Mouse (Mus musculus): ENCODE measurements around the gene Kctd21. TPM values are rescaled to one million over a fixed set of nuclear protein-coding genes. Genes with fewer than 3 reads are reported as not detected.

Kctd21 gene
- polyA plus RNA-seq (2014; fragmentation: Nextera tagmentation; extraction: Ambion mirVana) = 2.2 and 4.6 TPM in 2 replicates

- Histone ChIP-seq H3K36me3 (ENCODE audit: control insufficient read depth, insufficient read depth, low read length) (no peaks in the 10 kb centered on the region), H3K27ac (ENCODE audit: low read depth, low read length) (no peak within 1 kb of the TSS), H3K4me1 (ENCODE audit: control insufficient read depth, insufficient read depth, low read length) (peaks cover 14% of the 10 kb centered on the region), H3K4me3 (ENCODE audit: low read length) (peak within 1 kb of the TSS; percentile 86), H3K9ac (ENCODE audit: low read depth, low read length) (peak within 1 kb of the TSS; percentile 67), H3K9me3 (ENCODE audit: control insufficient read depth, low read length) (no peaks in the 10 kb centered on the region), H3K4me2 (replicated peaks; ENCODE audit: low read depth, low read length) (peak within 1 kb of the TSS; percentile 78), H3K27me3 (ENCODE audit: control insufficient read depth, insufficient read depth, low read length) (peaks cover 6% of the 10 kb centered on the region; the same call in 1 of the 2 replicates)
- peak; percentile 98 for ATAC-seq (ENCODE audit: low FRiP score, low TSS enrichment)
- WGBS = 1% methylated on average over 62 of the region's 68 CpGs
Measured at GRCm38 (mm10) chr7:97331726-97332666, at the start of gene Kctd21, which contains the start of gene Usp35. Kctd21 (plus strand) TSS chr7:97332327. Usp35 (minus strand) TSS chr7:97332020.

DNA sequence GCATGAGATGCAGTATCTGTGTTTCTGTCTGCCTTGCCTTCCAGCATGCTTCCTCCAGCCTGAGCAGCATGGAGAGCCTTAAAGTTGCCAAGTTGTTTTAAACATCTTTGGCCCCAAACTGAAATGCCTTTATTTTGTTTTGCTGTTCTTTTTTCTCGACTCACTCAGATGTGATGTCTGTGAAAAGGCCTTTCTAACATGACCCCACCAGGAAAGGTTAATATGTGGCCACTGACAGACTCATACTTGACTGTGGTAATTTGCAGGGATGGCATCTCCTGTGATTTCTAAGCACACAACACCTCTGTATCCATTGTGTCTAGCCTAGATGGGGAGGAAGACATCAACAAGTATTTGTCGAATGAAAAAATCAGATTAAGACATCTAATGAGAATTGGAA, 35.1 kb upstream of the Kctd21 start:
- 53% methylated on average over 2 of the region's 2 CpGs for WGBS
- Histone ChIP-seq H3K9ac (ENCODE audit: low read depth, low read length) (no peak overlapping the region), H3K4me1 (ENCODE audit: control insufficient read depth, insufficient read depth, low read length) (no peaks in the 10 kb centered on the region), H3K4me3 (ENCODE audit: low read length) (no peak overlapping the region), H3K27ac (ENCODE audit: low read depth, low read length) (no peak overlapping the region), H3K36me3 (ENCODE audit: control insufficient read depth, insufficient read depth, low read length) (peaks cover 27% of the 10 kb centered on the region), H3K27me3 (ENCODE audit: control insufficient read depth, insufficient read depth, low read length) (no peaks in the 10 kb centered on the region), H3K9me3 (ENCODE audit: control insufficient read depth, low read length) (no peaks in the 10 kb centered on the region), H3K4me2 (replicated peaks; ENCODE audit: low read depth, low read length) (no peak overlapping the region)
- no peak for ATAC-seq (ENCODE audit: low FRiP score, low TSS enrichment)

DNA sequence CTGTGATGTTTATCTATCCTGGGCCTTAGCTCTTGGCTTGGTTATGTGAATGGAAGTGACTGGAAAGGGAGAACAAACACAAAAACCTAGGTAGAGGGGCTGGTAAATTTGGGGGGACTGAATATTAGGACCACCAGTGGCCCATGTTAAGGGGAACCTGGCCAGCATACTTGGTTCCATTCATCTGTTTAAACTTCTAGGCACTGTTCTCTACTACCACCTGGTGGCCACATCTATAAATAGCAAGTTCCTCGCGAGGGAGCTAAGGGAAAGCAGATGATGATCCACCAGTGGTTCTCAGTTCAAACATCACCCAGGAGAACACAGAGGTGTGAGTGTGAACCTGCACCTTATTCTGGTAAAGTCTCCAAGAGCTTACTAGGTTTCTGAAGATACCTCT, 34.7 kb upstream of the Kctd21 start:
- H3K4me2 ChIP-seq (replicated peaks; ENCODE audit: low read depth, low read length) = no peak overlapping the region
- ATAC-seq (ENCODE audit: low FRiP score, low TSS enrichment) = no peak
- no peaks in the 10 kb centered on the region for H3K4me1 ChIP-seq (ENCODE audit: control insufficient read depth, insufficient read depth, low read length)
- no peaks in the 10 kb centered on the region for H3K9me3 ChIP-seq (ENCODE audit: control insufficient read depth, low read length)
- H3K36me3 ChIP-seq (ENCODE audit: control insufficient read depth, insufficient read depth, low read length) = peaks cover 32% of the 10 kb centered on the region
- 0% methylated on average over 2 of the region's 2 CpGs for WGBS
- H3K27me3 ChIP-seq (ENCODE audit: control insufficient read depth, insufficient read depth, low read length) = no peaks in the 10 kb centered on the region
- no peak overlapping the region for H3K27ac ChIP-seq (ENCODE audit: low read depth, low read length)
- H3K9ac ChIP-seq (ENCODE audit: low read depth, low read length) = no peak overlapping the region
- H3K4me3 ChIP-seq (ENCODE audit: low read length) = no peak overlapping the region

- H3K4me1 ChIP-seq (ENCODE audit: control insufficient read depth, insufficient read depth, low read length) = no peaks in the 10 kb centered on the region
- ATAC-seq (ENCODE audit: low FRiP score, low TSS enrichment) = no peak
- no peak overlapping the region for H3K9ac ChIP-seq (ENCODE audit: low read depth, low read length)
- H3K27me3 ChIP-seq (ENCODE audit: control insufficient read depth, insufficient read depth, low read length) = no peaks in the 10 kb centered on the region
- no peak overlapping the region for H3K27ac ChIP-seq (ENCODE audit: low read depth, low read length)
- H3K4me3 ChIP-seq (ENCODE audit: low read length) = no peak overlapping the region
- no peak overlapping the region for H3K4me2 ChIP-seq (replicated peaks; ENCODE audit: low read depth, low read length)
- WGBS = 97% methylated on average over 2 of the region's 2 CpGs
- peaks cover 40% of the 10 kb centered on the region for H3K36me3 ChIP-seq (ENCODE audit: control insufficient read depth, insufficient read depth, low read length)
- H3K9me3 ChIP-seq (ENCODE audit: control insufficient read depth, low read length) = no peaks in the 10 kb centered on the region
Measured at GRCm38 (mm10) chr7:97298279-97298678, 33.8 kb upstream of the Kctd21 start.

DNA sequence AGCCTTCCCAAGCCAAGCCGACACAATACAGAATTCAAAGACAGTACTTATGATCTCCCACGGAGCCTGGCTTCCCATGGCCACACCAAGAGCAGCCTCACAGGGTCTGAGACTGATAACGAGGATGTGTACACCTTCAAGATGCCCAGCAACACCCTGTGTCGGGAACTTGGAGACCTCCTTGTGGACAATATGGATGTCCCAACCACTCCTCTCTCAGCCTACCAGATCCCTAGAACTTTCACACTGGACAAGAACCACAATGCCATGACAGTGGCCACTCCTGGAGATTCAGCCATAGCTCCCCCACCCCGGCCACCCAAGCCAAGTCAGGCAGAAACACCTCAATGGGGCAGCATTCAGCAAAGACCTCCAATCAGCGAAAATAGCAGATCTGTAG, 33.2 kb upstream of the Kctd21 start:
- Histone ChIP-seq H3K4me1 (ENCODE audit: control insufficient read depth, insufficient read depth, low read length) (no peaks in the 10 kb centered on the region), H3K4me3 (ENCODE audit: low read length) (no peak overlapping the region), H3K9me3 (ENCODE audit: control insufficient read depth, low read length) (no peaks in the 10 kb centered on the region), H3K27me3 (ENCODE audit: control insufficient read depth, insufficient read depth, low read length) (no peaks in the 10 kb centered on the region), H3K4me2 (replicated peaks; ENCODE audit: low read depth, low read length) (no peak overlapping the region), H3K9ac (ENCODE audit: low read depth, low read length) (no peak overlapping the region), H3K27ac (ENCODE audit: low read depth, low read length) (no peak overlapping the region), H3K36me3 (ENCODE audit: control insufficient read depth, insufficient read depth, low read length) (peaks cover 46% of the 10 kb centered on the region)
- 80% methylated on average over 6 of the region's 6 CpGs for WGBS
- no peak for ATAC-seq (ENCODE audit: low FRiP score, low TSS enrichment)

- Histone ChIP-seq H3K27me3 (ENCODE audit: control insufficient read depth, insufficient read depth, low read length) (no peaks in the 10 kb centered on the region), H3K27ac (ENCODE audit: low read depth, low read length) (no peak overlapping the region), H3K4me2 (replicated peaks; ENCODE audit: low read depth, low read length) (no peak overlapping the region), H3K4me3 (ENCODE audit: low read length) (no peak overlapping the region), H3K9ac (ENCODE audit: low read depth, low read length) (no peak overlapping the region), H3K36me3 (ENCODE audit: control insufficient read depth, insufficient read depth, low read length) (peaks cover 63% of the 10 kb centered on the region), H3K4me1 (ENCODE audit: control insufficient read depth, insufficient read depth, low read length) (no peaks in the 10 kb centered on the region), H3K9me3 (ENCODE audit: control insufficient read depth, low read length) (no peaks in the 10 kb centered on the region)
- 93% methylated on average over 2 of the region's 2 CpGs for WGBS
- no peak for ATAC-seq (ENCODE audit: low FRiP score, low TSS enrichment)
Measured at GRCm38 (mm10) chr7:97300914-97301313, 31.2 kb upstream of the Kctd21 start.

GRCm38 (mm10) chr7:97301321-97301720, 30.8 kb upstream of the Kctd21 start:
- Histone ChIP-seq H3K4me3 (ENCODE audit: low read length) (no peak overlapping the region), H3K27me3 (ENCODE audit: control insufficient read depth, insufficient read depth, low read length) (no peaks in the 10 kb centered on the region), H3K4me1 (ENCODE audit: control insufficient read depth, insufficient read depth, low read length) (no peaks in the 10 kb centered on the region), H3K4me2 (replicated peaks; ENCODE audit: low read depth, low read length) (no peak overlapping the region), H3K36me3 (ENCODE audit: control insufficient read depth, insufficient read depth, low read length) (peaks cover 65% of the 10 kb centered on the region), H3K27ac (ENCODE audit: low read depth, low read length) (no peak overlapping the region), H3K9me3 (ENCODE audit: control insufficient read depth, low read length) (no peaks in the 10 kb centered on the region), H3K9ac (ENCODE audit: low read depth, low read length) (no peak overlapping the region)
- no peak for ATAC-seq (ENCODE audit: low FRiP score, low TSS enrichment)
- 88% methylated on average over 8 of the region's 8 CpGs for WGBS

DNA sequence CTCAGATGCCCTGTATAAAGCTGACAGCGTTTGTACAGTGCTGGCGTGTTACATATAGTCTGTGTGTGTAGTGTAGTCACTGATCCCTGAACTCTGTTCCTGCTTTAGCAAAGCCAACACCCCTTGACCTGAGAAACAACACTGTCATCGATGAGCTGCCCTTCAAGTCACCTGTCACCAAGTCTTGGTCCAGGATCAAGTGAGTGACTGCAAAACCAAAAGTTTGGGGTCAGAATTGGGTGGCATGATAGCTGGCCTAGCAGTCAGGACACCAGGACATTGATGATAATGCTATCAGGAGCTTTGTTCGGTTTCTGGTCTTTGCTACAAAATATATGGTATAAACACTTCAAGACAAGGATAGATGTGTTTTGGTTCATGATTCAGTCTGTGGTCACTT, 29.9 kb upstream of the Kctd21 start:
- no peaks in the 10 kb centered on the region for H3K9me3 ChIP-seq (ENCODE audit: control insufficient read depth, low read length)
- no peaks in the 10 kb centered on the region for H3K27me3 ChIP-seq (ENCODE audit: control insufficient read depth, insufficient read depth, low read length)
- 88% methylated on average over 4 of the region's 4 CpGs for WGBS
- H3K4me3 ChIP-seq (ENCODE audit: low read length) = no peak overlapping the region
- H3K4me1 ChIP-seq (ENCODE audit: control insufficient read depth, insufficient read depth, low read length) = no peaks in the 10 kb centered on the region
- no peak for ATAC-seq (ENCODE audit: low FRiP score, low TSS enrichment)
- no peak overlapping the region for H3K4me2 ChIP-seq (replicated peaks; ENCODE audit: low read depth, low read length)
- peaks cover 74% of the 10 kb centered on the region for H3K36me3 ChIP-seq (ENCODE audit: control insufficient read depth, insufficient read depth, low read length)
- H3K27ac ChIP-seq (ENCODE audit: low read depth, low read length) = no peak overlapping the region
- H3K9ac ChIP-seq (ENCODE audit: low read depth, low read length) = no peak overlapping the region

GRCm38 (mm10) chr7:97302876-97303275, 29.3 kb upstream of the Kctd21 start:
- H3K9ac ChIP-seq (ENCODE audit: low read depth, low read length) = no peak overlapping the region
- H3K4me2 ChIP-seq (replicated peaks; ENCODE audit: low read depth, low read length) = no peak overlapping the region
- H3K27ac ChIP-seq (ENCODE audit: low read depth, low read length) = no peak overlapping the region
- H3K27me3 ChIP-seq (ENCODE audit: control insufficient read depth, insufficient read depth, low read length) = no peaks in the 10 kb centered on the region
- no peaks in the 10 kb centered on the region for H3K9me3 ChIP-seq (ENCODE audit: control insufficient read depth, low read length)
- no peak overlapping the region for H3K4me3 ChIP-seq (ENCODE audit: low read length)
- no peaks in the 10 kb centered on the region for H3K4me1 ChIP-seq (ENCODE audit: control insufficient read depth, insufficient read depth, low read length)
- ATAC-seq (ENCODE audit: low FRiP score, low TSS enrichment) = no peak
- peaks cover 76% of the 10 kb centered on the region for H3K36me3 ChIP-seq (ENCODE audit: control insufficient read depth, insufficient read depth, low read length)
- 84% methylated on average over 4 of the region's 4 CpGs for WGBS

All from kidney, embryonic 14.5 days (tissue).